Mouse (Mus musculus) lung, adult 2 months (tissue): ENCODE measurements around the gene Gphn.

Source experiments
- CTCF ChIP-seq: fragments of 200-500 bp; IDR thresholded peaks from 2 replicates; pipeline ENCODE4 v1.5.1; 2011; ENCODE audit warnings: mild to moderate bottlenecking, low read length, control low read depth; ENCODE audit not compliant: insufficient read depth
- POLR2A ChIP-seq: fragments of 200-500 bp; IDR thresholded peaks from 2 replicates; pipeline ENCODE4 v1.6.1; 2011; ENCODE audit warnings: low read depth, mild to moderate bottlenecking, control low read depth, low read length, borderline replicate concordance; ENCODE audit errors: extremely low read depth

DNA sequence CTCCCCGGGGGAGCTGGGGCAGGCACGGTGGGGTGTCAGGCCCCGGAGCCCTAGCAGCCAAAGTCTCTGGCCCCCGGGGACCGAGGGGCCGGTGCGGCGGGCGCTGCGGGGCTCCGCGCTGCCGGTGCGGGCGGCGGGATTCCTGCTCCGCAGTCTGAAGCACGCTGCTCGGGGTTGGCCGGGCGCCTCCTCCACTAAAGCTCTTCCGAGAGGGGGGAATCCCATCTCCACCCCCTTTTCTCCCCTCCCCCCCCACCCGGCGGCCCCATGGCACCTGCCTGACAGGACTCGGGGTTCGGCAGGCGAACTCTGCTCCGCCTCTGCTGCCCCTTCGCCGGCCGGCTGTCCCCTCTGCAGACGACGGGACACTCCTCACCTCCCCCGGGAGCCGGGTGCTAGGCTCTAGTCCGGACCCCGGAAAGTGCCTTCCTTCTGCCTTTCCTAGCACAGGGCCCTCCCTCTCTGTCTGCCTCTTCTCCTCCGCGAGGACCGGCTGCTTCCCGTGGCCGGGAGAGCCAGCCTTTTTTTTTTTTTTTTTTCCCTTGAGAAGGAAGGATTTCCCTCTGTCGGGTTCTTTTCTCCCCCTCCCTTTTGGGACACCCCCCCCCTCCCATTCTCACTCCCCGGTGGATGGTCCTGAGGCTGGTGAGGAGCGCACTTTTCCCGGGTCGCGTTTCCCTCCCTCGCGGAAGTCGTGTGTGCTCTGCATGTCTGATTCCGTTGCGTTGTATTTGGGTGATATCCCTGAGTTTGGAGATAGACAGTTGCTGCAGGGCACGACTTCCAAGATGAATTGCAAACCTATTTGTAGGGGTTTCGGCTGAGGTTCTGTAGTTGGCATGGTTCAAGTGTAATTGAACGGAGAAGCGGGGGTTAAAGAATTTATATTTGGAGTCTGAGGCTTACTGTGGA is 1.1 kb downstream of the Gphn start:
- no peak for TF ChIP-seq CTCF
- no peak for TF ChIP-seq POLR2A
